Mouse (Mus musculus) retina, adult 2 months (tissue): ENCODE measurements around the gene Pip4k2a.
A peak's percentile ranks its signal among the peaks of the same experiment; 100 is the strongest.
"Not testable (repeated sequence)": the region's sequence is repeated elsewhere in the genome, so short reads cannot be mapped to it uniquely, and the experiment has no call there.

ENCODE experiments used
- DNase-seq: peaks from one replicate; pipeline ENCODE4 v3.0.0-alpha.2; 2012; ENCODE audit warnings: low read depth, low spot score

The Pip4k2a gene

DNA sequence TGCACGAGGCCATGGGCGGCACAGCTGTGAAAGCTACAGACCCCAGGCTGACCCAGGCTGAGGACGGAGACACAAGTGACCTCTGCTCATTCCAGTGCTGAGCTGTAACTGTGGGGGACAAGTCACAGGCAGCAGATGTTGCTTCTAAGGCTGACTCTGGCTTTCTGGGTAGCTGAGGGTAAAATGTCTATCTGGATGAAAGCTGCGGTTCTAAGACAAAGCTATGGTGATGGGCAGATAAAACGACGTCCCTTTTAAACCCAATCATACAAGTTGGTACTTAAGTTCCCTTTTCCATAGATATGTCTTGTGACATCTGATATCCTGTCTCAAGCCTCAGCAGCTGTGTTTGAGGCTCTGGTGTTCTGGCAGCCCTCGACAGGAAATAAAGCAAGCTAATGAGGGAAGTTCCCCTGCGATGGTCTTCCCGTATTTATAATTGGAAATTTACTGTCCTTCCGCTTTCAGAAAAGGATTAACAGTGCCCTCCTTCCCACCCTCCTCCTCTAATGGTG, 100.1 kb downstream of the Pip4k2a start:
- DNase-seq = no peak

DNA sequence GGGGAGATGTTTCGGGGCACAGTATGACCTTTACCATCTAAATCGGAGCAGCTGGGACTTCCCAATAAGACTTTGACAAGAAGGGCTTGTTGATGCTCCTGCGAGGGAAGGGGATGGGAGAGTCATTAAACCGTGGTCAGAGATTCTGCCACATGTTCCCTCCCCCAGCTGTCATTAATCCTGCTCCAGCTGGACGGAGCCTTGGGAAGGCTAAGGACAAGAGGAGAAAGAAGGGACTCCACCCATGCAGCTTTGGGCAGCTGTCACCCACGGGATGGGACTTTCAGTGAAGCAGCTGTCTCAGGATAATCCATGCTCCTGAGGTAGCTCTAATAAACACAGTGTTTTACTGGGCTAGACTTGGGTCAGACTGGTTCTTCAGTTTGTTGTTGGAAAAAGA, 101.9 kb downstream of the Pip4k2a start:
- no peak for DNase-seq

DNA sequence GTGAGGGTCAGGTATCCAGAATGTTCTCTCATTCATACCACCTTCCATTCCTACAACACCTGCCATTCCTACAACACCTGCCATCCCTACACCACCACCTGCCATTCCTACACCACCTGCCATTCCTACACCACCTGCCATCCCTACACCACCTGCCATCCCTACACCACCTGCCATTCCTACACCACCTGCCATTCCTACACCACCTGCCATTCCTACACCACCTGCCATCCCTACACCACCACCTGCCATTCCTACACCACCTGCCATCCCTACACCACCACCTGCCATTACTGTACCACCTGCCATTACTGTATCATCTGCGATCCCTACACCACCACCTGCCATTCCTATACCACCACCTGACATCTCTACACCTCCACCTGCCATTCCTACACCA, 104.6 kb downstream of the Pip4k2a start:
- not testable (repeated sequence) for DNase-seq

DNA sequence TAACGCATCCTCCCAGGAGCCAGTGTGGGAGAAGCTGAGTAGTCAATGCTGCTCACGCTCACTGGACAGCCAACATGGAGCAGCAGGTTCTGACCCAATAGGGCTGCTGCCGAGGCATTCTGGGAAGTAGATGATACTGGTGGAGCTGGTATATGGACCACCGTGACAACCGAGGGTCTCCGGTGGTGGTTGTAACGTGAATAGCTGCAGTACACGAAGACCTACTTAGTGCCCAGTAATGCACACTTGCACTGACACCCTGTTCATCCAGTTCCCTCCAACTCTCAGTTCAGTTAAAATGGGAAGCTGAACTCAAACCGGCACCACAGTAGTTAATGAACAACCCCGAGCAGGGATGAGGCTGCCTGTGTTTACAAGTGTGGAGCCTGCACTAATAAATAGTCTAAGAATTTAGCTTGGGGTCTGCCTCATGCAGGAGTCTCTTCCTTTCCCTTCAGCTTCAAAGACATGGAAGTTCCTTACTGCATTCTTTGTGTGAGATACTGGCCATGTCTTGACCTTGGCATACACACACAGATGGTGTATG, 105.9 kb downstream of the Pip4k2a start:
- no peak for DNase-seq

DNA sequence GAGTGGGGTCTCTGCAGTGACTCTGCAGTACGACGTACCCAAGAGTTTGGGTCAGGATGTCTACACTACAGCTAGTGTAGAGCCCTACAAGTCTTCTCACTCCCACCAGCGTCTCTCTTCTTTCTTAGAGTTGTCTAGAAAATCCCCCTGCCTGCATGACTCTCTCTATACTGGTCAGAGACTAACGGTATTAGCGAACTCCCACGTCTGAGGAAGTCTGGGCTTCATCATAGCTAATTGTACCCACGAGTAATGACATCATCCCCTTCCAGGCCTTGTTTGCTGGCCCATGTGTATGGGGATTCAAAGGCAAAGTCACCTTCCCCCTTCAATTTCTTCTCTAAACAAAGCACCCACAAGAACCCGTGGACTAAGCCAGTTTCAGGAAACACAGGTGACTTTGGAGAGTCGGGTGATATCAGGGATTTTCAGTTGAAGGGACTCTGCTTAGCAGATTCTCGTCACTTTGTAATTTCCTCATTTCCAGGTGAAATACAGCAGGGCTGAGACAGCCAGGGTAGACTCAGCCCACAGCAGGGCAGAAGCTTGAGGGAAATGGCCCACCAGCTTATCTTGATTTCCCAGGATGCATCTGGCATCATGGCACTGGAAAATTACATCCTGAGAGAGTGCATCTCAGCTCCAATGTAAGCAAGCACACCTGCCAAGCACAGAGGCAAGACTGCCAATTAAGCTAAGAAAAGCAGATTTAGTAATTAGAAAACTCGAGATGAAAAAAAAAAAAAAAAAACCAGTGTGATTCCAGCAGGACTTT, 107.5 kb downstream of the Pip4k2a start:
- no peak for DNase-seq

DNA sequence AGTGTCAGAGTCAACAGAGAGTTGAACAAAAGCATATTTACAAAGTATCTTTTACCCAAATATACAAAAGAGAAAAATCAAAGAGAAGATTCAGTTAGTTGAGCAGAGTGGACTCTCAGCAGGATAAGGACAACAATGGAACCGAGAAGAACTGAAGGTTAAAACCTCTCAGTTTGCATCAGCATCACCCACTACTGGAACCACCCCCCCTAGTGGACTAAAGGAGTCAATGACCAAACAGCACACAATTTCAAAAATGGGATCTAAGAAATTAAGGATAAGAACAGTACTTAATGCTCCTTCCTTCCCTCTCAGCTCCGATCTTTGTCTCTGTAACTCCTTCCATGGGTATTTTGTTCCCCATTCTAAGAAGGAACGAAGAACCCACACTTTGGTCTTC, 113.6 kb downstream of the Pip4k2a start:
- no peak for DNase-seq

DNA sequence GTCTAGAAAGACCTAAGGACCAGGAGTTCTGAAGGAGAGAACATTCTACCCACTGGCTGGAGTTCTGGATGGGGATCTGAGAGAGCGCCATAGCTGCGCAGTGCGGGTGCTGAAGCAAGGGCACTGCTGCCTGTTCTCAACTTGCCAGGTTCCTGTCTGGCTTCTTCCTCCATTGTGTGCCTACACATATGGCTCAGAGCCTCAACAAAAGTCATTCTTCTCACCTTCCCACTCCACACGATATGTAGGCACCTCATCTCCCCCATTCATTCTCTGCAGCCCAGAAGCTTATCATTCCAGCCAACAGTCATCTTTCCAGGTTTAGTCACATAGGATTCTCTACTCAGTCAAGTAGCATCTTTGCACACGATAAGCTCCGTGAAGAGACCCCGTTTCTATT, 123.3 kb downstream of the Pip4k2a start:
- DNase-seq = no peak

DNA sequence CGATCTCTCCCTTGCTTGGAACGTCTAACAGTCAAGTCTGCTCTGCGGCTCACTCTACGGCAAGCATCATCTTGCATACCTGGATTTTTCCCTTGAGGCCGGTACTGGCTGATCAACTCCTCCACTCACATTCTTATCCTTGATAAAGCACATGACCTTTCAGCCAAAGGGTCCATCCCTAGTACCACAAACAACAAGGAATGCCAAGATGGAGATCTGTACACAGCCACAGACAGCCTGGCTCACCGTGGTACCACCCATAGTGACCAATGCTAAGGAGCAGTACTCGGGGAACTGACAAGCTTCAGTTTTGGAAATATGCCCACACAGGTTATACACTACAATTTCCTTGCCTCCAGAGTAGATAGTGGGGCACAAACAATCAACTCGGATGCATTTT, 123.9 kb downstream of the Pip4k2a start:
- no peak for DNase-seq

DNA sequence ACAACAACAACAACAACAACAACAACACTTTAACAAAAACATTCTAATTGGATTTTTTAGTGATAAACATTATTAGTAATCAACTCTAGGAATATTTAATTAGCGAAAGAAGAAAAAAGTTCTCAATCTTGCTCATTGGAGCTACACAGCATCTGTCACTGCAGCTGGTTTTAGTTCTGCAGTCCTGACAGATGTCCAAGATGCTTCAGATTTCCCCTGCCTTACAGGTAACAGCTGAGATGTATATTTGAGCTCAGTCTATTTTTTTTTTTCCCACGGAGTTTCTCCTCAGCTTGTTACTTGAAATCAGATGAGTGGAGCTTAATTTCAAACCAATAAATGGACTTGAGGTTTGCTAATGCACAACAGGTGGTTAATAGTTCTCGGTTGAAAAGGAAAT, 124.5 kb downstream of the Pip4k2a start:
- no peak for DNase-seq

DNA sequence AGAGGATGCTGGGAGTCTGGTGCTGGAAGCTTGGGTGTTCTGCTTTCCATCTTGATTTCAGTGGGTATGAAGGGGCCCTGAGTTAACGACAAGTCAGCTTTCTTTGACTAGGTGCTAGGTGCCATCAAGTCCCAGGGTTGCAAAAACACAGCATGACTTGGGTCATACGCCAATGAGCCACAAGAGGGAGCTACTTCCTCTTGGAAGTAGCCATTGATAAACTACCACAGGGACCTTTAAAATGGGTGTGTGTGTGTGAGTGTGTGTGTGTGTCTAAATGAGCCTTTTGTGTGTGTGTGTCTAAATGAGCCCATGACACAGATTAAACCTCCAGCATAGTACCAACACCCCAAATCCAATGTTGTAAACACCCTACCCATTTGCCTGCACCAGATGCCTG, 125.1 kb downstream of the Pip4k2a start:
- peak; percentile 28 for DNase-seq

DNA sequence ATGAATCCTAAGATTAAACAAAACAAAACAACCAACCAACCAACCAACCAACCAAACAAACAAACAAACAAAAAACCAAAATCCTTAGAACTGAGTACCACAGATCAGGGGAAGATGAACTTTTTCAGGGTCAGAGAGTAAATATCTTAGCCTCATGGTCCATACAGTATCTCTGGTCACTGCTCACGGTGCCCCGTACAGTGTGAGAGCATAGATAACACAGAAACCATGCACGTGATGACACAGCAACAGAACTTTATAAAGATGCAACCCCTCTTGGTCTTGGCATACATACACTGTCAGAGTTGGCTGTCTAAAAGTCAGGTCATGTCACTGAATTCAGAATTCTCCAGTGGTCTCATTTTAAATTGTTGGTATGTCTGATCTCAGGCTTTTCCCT, 126.8 kb downstream of the Pip4k2a start:
- no peak for DNase-seq

DNA sequence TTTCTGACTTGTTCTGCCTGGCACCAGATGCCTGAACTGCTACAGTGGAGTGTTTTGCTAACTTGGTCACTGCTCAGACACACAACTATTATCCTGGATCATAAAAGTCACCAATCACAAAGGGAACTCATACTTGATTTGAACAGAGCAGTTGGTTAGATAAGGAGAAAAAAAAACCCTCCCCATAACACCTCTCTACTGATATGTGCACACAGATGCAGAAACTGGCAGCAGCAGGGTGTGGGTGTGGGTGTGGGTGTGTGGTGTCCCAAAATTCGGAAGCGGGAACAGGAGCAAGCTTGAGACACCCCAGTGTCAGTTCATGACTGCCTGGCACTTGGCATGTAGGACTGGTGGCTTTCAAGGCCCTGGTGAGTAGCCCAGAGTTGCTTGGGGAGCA, 130.9 kb downstream of the Pip4k2a start:
- no peak for DNase-seq

DNA sequence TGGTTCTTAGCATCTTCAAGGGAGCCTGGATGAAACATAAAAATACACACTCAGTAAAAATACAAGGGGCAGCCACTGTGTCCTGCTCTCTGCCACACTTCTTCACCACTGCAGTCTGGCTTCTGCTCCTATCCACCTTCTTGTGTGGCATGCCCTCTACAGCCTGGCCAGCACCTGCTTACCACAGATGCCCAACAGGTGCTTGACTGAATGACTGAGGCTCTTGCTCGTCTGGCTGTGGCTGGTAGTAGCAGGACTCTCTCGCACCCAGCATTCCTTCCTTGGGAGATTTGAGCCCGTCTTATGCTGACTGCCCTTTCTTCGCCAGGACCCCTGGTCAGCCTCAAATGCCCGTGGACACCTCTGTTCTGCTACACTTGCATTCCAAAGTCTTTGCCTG, 133.2 kb downstream of the Pip4k2a start:
- DNase-seq = no peak

DNA sequence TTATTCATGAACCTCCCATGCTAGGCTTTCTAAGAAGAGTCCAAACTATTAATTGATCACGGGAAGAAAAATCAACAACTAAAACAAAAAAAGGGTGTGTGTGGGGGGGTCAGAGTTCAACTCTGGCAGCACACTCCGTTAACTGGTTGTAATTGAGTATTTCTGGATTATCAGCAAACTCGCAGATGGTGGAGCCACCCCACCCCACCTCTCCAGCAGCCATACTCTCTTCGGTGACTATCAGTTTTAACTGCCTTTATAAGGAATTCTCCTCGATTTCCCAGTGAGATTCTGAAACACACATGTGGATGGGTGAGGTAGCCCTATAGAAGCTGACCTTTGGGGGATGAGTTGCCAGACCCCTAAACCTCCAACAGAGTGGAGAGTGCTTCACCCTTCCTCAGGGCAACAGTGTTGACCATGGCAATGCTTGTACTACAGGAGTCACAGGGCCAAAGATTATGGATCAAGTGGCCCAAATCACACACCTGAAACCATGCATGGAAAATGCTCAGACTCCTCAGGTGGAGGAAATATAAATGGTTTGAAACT, 136.2 kb downstream of the Pip4k2a start:
- DNase-seq = no peak

DNA sequence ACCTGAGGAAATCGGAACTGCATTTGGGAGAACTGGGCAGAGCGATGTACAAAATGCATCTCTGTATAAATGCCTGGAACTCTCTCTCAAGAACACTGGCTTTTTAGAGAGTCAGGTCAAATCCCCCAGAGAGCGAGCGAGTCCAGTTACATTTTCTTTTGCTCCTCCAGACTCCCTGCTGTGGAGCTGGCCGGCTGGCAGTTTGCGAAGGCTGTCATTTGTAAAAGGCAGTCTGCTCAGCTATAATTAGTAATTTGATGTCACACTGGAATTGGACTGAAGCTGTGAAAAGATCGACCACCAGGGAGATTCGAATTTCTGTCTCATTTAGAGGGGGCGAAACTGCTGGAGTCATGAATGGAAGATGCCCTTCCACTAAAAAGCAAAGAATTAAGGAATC, 137.2 kb downstream of the Pip4k2a start:
- DNase-seq = no peak

DNA sequence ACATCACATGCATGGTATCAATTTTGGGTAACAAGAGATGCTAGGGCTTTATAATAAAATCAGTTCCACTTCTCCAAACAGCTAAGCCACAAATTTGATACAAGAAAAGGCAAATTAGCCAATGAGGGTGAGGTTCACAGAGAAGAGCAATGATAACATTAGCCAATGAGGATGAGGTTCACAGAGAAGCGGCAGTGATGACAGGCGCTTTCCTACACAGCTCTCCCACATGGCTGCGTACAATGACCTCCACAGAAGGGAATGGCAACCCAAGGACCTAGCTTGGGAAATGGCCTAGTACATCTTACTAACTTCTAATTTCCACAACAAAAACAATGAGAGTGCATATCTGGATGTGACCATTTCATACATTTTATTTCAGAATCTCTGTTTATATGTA, 140.0 kb downstream of the Pip4k2a start:
- DNase-seq = no peak

DNA sequence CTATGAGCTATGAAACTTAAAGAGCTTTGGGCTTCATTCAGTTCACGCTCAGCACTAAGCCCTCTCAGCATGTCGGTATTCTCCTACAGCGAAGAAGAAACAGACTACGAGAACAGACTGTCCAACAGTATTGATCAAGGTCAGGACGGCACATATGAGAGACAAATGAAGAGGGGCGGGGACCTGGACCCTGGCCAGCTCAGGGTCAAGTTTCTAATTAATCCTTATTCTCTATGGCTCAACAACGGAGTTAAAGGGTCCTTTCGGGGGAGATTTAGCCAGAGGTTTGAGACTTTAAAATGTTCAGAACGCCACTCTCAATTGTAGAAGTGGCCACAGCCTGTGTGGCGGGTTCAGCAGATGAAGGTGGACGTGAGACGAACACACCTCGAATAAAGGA, 141.5 kb downstream of the Pip4k2a start:
- no peak for DNase-seq

DNA sequence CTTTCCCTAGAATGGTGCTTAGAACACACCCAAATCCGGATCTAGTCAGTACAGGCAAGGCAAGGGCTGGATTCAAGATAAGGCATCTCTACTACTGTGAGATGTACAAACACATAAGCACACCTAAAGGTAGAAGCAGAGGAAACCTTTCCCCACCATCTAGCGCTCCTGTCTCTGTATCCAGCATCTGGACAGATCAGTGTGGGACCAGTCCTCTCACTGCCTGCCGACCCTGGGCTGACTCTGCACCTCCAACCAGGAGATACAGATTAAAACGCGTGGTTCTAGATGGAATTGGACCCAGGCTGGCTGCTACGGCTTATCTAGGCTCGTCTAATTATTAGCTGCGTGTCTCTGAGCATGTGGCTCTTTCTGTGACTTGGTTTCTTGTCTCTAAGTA, 142.7 kb downstream of the Pip4k2a start:
- DNase-seq = no peak

DNA sequence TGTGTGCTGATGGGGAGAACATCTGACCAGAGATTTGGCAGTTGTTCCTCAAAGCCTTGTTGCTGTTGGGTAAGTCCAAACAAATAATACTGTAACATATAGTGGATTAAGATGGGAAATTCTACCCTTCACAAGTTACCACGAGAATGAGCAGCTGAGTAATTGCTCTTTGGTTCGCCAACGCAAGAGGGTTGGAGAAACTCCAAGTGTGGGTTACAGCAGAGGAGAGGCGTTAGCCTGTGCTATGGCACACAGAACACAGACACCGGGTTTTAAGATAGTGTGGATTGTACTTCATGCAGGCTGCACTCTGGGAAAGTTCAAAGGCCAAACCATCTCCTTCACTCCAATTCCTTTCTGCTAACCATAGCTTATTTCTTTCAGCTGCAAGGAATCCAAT, 144.6 kb downstream of the Pip4k2a start:
- no peak for DNase-seq

DNA sequence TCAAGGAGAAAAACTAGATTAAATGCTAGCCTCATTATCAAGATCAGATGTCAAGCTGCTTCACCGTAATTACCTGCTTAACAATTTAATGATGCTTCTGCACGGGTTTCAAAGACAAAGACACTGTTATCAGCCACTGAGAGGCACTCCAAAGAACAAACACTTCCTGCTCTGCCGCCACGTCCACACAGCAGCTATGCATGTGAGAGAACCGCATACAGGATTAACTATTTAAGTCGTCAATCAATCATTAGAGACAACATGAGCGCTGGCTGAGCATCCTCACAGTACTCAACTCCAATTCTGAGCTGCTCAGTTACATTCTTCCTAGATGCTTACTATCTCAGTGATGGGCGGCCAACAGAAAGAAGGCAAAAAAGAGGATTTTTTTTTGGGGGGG, 147.3 kb downstream of the Pip4k2a start:
- no peak for DNase-seq

DNA sequence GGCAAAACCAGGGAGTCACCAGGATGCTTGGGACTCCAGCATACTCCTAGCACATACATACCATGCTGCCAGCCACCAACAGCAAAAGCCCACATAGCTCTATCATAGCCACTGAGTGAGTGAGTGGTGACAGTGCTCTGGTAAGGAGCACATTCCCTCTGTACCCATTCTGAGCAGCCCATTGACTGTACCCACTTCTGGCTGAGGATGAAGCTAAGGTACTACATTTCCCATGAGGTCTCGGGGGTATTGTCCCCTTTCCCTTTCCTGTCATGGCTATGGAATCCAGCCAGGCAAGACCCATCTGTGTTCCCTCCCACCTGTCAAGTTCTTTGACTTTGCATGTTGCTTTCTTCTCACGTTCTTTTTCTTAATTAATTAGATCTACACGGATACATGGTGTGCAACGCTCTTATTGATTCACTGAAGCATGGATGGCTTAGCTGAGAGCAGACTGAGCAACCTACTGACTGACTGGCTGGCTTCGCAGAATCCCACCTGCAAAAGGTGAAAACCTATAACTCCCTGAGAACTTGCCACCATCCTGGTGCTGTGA, 149.8 kb downstream of the Pip4k2a start:
- DNase-seq = no peak

DNA sequence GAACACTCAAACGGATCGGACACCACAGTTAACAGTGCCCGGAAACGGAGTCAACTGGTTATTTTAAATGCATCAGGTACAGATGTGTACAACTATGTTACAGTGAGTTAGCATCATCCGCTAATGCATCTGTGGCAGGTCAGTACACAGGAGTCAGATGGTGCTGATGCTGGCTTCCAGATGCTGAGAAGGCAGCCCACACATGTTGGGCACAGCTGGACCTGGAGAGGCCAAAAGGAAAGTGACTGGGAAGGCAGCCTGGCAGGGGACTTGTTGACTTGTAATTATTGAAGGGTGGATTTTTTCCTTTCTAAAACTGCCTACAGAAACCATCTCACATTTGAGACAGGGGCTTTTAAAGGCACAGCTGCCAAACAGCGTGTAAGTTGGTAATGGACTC, 155.4 kb downstream of the Pip4k2a start:
- DNase-seq = no peak

DNA sequence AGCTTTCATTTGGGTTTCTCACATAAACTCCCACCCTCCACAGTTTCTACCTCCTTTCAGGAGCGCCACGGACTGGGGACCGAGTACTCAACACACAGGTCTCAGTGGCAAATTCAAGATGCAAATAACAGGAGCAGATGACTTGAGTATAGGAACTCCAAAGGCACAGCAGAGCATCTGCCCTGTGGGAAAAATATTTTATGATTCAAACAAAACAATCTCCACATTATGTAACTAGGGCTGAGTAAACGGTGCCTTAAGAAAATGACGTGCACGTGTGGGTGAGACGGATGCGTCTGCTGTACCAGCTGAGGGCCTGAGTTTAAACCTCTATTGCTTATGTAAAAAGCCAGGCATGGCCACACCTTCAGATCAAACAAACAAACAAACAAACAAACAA, 156.9 kb downstream of the Pip4k2a start:
- DNase-seq = no peak
